Mouse (Mus musculus) erythroblast, adult 5-6 weeks (primary cell): ENCODE measurements around the gene Hid1. TPM values are rescaled to one million over a fixed set of nuclear protein-coding genes. Genes with fewer than 3 reads are reported as not detected.

Experiments used
- ATAC-seq: replicated peaks from 2 replicates; pipeline ENCODE4 v1.8.0; 2016; ENCODE audit warnings: moderate number of reproducible peaks, mild to moderate bottlenecking, moderate TSS enrichment, inconsistent platforms; ENCODE audit not compliant: poor library complexity, low FRiP score, severe bottlenecking
- total RNA-seq, 2 experiments: library from RNA; stranded (forward) in 1 of 2; stranded (reverse) in 1 of 2; fragments of 150-400 nt in 1 of 2; fragments of 200-764, 138-1000 nt in 1 of 2; gene quantifications; 2 replicates each; pipeline versions ENCODE4 v1.2.3 to v1.2.4; 2015 to 2017; ENCODE audit warnings: low replicate concordance in 2 of 2

The Hid1 gene
- total RNA-seq, 2 experiments from 2014 or later, result 0.26 to 1.2 TPM

- no peak for ATAC-seq
Measured at GRCm38 (mm10) chr11:115341866-115342265, 25.7 kb downstream of the Hid1 start.

GRCm38 (mm10) chr11:115341246-115341645 lies 26.3 kb downstream of the Hid1 start:
- no peak for ATAC-seq

GRCm38 (mm10) chr11:115337826-115338225 lies 29.7 kb downstream of the Hid1 start:
- ATAC-seq, result no peak

DNA sequence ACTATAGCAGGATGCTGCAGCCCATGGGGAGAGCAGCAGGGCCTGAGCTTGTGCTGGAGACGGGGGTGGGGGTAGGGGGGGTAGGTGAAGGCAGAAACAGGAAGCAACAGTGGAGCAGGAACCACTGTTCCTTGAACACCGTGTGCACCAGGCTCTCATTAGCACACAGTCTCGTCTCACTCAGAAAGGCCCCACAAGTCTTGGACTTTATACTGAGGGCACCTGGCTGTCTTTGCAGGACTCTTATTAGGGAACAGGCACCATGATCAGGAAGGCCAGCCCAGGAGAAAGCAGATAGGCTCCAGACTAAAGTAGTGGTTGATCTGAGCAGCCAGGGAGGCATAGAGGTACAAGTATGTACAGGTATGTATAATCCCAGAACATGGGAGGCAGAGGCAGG lies 30.2 kb downstream of the Hid1 start:
- ATAC-seq, result no peak

- ATAC-seq, result no peak
Measured at GRCm38 (mm10) chr11:115336115-115336514, 31.4 kb downstream of the Hid1 start.

DNA sequence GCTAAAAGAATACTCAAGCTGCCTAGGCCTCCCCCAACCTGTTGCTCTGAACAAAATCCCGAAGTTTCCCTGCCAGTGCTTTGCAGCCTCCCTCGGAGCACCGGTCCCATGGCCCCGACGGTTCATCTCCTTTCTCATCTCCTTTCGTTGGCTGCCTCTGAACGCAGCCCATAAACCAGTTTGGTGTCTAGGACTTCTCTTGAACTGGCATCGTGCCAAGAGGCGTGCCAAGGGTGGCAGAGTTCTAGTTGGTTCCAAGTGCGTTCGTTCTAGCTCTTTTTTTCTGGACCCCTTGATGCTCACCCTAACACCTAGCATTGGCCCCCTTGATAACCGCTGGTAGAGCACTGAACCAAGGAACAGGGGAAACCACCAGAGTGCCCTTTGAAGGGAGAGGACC lies 32.3 kb downstream of the Hid1 start:
- no peak for ATAC-seq

DNA sequence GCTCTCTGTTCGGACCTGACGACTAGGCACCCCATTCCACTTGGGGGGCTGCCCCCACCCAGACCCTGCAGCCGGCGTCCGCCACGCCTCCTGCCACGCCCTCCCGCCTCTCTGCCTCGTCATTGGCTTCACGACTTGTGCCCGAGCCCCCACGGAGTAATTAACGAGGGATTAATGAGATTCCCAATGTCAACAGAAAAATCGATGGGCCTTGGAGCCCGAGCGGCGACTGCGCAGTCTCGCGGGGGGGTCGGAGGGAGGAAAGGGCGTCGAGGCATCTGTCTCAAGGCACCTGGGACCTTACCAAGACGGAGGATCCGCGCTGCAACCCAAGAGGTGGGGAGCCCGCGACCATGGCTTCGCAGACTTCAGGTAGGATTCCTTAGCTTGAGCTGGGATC lies 33.0 kb downstream of the Hid1 start, which contains the start of gene Otop3:
TSS of gene Otop3 (plus strand) at position 201 of the 400 bp plus-strand sequence.
- ATAC-seq, result no peak

GRCm38 (mm10) chr11:115329339-115329738 lies 38.2 kb downstream of the Hid1 start:
- no peak for ATAC-seq

GRCm38 (mm10) chr11:115326730-115327129 lies 40.8 kb downstream of the Hid1 start:
- no peak for ATAC-seq

- no peak for ATAC-seq
Measured at GRCm38 (mm10) chr11:115323354-115323753, 44.2 kb downstream of the Hid1 start.

- ATAC-seq, result peak; percentile 45; the same call in 1 of the 2 replicates
Measured at GRCm38 (mm10) chr11:115321906-115322693, 45.5 kb downstream of the Hid1 start, which contains the start of gene Ush1g. Ush1g (minus strand) TSS chr11:115322041.

- ATAC-seq, result no peak
Measured at GRCm38 (mm10) chr11:115319704-115320383, 47.7 kb downstream of the Hid1 start.

GRCm38 (mm10) chr11:115318245-115319027 lies 49.1 kb downstream of the Hid1 start:
- ATAC-seq, result no peak

DNA sequence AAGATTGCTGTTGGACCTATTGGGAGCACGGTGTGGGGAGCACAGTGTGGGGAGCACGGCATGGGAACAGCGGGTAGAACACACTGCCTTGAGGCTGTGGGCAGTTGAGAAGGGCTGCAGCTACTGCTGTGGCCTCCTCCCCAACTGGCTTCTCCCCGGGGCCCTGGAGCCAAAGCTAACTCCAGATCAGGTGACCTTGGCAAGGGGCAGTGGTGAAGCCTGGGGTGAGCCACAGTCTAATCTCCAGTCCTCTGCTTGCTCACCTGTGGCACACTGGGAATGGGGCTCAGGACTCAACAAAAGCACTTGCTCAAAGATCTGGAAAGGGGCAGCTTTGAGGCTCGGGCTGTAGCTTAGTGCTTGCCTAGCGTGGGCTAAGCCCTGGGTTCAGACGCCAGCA lies 50.4 kb downstream of the Hid1 start:
- no peak for ATAC-seq

DNA sequence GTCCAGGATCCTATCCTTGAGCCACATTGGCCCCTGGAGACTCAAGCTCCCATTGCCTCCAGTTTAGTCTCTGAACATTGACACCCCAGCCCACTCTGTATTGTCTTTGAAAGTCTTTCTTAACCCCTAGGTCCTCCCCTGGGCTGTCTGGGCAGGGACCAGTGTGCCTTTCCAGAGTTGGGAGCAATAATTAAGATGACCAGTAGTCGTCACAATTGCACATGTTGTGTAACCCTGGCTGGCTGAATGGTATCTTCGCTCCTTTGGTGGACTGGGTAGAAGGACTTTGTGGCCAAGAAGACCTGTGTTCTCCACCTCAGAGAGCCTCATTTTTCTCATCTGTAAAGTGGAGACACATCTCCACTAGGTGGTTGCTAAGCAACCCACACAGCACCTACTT lies 53.3 kb downstream of the Hid1 start:
- no peak for ATAC-seq

DNA sequence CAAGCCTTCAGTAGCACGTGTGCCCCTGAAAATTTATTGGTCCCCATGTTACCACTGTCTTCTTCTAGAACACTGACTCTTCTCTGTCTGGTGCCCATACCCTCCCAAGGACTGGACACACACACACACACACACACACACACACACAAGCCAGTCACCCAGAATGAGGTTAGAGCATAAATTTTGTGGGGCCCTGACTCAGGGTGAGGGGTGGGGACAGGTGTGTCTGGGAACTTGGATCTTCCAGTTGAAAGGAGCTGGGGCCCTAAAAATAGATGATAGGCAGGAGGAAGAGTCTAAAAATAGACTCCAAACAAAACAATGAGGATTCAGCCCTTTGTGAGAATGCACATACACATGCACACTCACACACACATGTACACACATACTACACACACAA lies 58.8 kb downstream of the Hid1 start:
- no peak for ATAC-seq

DNA sequence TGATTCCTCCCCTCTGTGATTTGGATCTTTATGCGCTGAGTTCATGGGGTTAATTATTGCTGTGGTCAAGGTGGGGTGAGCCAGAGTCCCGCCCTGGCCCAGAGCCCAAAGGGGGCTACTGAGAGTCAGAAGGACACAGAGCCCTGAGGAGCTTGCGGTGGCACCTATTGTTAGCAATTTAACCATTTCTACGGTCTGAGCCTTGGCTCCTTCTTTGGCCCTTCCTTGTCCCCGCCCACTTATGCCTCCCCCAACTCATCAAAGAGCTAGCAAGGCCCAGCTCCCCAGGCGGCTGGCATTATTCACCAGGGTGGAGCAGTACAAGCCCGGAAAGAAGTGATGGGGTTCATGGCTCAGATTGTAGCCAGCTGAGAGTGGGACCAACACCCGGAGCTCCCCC lies 60.7 kb downstream of the Hid1 start, which contains the start of gene Otop2:
TSS of gene Otop2 (plus strand) at position 301 of the 400 bp plus-strand sequence.
- ATAC-seq, result no peak

DNA sequence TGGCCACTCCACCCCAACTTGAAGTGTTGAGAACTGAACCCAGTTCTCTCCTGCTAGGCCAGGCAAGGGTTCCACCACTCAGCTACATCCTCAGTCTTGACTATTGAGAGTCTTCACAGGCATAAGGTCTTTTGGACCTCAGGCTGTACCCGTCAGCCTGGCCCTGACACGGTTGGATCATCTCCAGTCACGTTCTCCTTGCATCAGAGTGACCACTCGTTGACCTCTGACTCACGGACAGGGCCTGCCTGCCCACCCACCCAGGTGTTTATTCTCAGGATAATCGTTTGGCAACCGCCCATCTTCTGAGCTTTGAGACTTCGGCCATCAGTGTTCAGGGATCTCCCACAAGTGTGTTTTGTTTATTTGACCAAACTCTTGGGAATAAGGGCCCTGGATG lies 64.4 kb downstream of the Hid1 start:
- ATAC-seq, result no peak

DNA sequence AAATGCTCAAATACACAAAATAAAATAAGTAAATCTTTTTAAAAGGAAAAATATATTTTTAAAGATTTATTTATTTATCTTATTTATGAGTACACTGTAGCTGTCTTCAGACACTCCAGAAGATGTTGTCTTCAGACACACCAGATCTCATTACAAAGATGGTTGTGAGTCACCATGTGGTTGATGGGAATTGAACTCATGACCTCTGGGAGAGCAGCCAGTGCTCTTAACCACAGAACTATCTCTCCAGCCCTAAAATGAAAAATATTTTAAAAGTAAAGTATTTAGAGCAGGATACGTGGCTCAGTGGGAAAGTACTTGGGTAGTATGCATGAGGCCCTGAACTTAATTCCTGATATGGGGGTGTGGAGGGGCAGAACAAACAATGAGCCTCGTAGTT lies 66.2 kb downstream of the Hid1 start:
- ATAC-seq, result no peak

GRCm38 (mm10) chr11:115300745-115301144 lies 66.8 kb downstream of the Hid1 start:
- no peak for ATAC-seq
